Mouse (Mus musculus) embryonic facial prominence, embryonic 15.5 days (tissue): ENCODE data around the gene Tmem210. TPM values are rescaled to one million over a fixed set of nuclear protein-coding genes. Genes with fewer than 3 reads are reported as not detected.

Experiments
- ATAC-seq: fragments of 200-750 bp; cut with Nextera tagmentation; 2 replicates; pipeline ENCODE4 v1.8.0; 2017; ENCODE audit warnings: low read depth, moderate TSS enrichment; ENCODE audit not compliant: insufficient number of reproducible peaks, low FRiP score, low TSS enrichment
- H3K27ac ChIP-seq: fragments of 300-500 bp; sonication (generic); replicated peaks from 2 replicates; pipeline ENCODE4 v1.5.1; 2015; ENCODE audit warnings: mild to moderate bottlenecking, inconsistent platforms
- H3K27me3 ChIP-seq: fragments of 300-500 bp; sonication (generic); 2 replicates; pipeline ENCODE4 v1.6.1; 2015; ENCODE audit warnings: inconsistent platforms
- H3K36me3 ChIP-seq: fragments of 300-500 bp; sonication (generic); 2 replicates; pipeline ENCODE4 v1.6.1; 2015; ENCODE audit warnings: mild to moderate bottlenecking, inconsistent platforms
- H3K4me1 ChIP-seq: fragments of 300-500 bp; sonication (generic); 2 replicates; pipeline ENCODE4 v1.6.1; 2015; ENCODE audit warnings: inconsistent platforms
- H3K4me2 ChIP-seq: fragments of 300-500 bp; sonication (generic); replicated peaks from 2 replicates; pipeline ENCODE4 v1.6.1; 2015; ENCODE audit warnings: mild to moderate bottlenecking, inconsistent platforms
- H3K4me3 ChIP-seq: fragments of 300-500 bp; sonication (generic); replicated peaks from 2 replicates; pipeline ENCODE4 v1.5.1; 2015; ENCODE audit warnings: mild to moderate bottlenecking, inconsistent platforms
- H3K9ac ChIP-seq: fragments of 300-500 bp; sonication (generic); 2 replicates; pipeline ENCODE4 v1.6.1; 2015; ENCODE audit warnings: inconsistent platforms
- H3K9me3 ChIP-seq: fragments of 300-500 bp; sonication (generic); replicated peaks from 2 replicates; pipeline ENCODE4 v1.6.1; 2016; ENCODE audit warnings: inconsistent platforms
- WGBS: fragments of 180-500 bp; shearing (Covaris S2); methylation state at CpG from one replicate; pipeline ENCODE4 v1.1.7; 2015; 5-methylcytosine and 5-hydroxymethylcytosine counted together
- polyA plus RNA-seq: library from polyadenylated mRNA; unstranded; fragments of >200 nt; fragmentation: Nextera tagmentation; extraction: Ambion mirVana; gene quantifications from 2 replicates; pipeline ENCODE4 v1.2.1, GENCODE M21; 2015

Gene Tmem210
- polyA plus RNA-seq, 1 experiment from 2014 or later = not detected

DNA sequence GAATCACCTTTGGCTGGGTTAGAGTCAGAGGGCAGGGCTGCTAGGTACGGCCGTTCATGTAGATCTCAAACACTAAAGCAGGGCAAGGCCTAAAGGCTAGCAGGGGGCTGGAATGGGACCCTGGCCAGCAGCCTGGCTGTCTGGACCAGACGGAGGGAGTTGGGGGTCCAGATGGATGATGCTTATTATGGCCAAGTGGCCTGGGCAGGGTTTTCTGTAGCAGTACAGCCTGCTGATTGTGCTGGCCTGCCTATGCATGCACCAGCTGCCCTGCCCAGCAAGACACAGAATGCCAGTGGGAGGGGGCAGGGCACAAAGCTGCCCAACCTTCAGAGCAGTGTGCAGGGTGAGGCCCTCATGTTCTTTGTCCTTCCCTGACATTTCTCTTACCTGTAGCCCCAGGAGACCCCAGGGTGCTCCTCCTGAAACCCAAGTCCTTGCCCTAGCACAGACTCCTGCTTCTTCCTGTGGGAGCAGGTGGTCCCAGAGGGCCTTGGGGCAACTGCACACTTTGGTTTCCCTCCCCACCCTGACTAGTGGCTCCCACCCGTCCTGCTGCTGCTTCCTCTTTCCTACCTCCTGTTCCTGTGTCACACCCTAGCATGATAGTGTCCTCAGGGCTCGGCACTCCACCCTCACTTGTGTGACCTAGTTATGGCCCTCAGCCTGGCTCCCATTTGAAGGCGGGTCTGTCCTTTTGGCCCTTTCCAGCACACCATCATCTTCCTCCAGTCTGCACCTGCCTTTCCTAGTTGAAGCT, 21.9 kb upstream of the Tmem210 start:
- peaks cover 30% of the 10 kb centered on the region for H3K36me3 ChIP-seq
- H3K4me1 ChIP-seq = peaks cover 57% of the 10 kb centered on the region
- H3K27me3 ChIP-seq = peaks cover 17% of the 10 kb centered on the region
- peak overlapping the region; percentile 24; the same call in 1 of the 2 replicates for H3K4me2 ChIP-seq
- no peaks in the 10 kb centered on the region for H3K9me3 ChIP-seq
- ATAC-seq = no peak
- H3K27ac ChIP-seq = no peak overlapping the region
- H3K4me3 ChIP-seq = 0 out of 2 replicates have a peak overlapping the region, but pooled peaks have one; percentile 2
- H3K9ac ChIP-seq = no peak overlapping the region
- 67% methylated on average over 6 of the region's 6 CpGs for WGBS

DNA sequence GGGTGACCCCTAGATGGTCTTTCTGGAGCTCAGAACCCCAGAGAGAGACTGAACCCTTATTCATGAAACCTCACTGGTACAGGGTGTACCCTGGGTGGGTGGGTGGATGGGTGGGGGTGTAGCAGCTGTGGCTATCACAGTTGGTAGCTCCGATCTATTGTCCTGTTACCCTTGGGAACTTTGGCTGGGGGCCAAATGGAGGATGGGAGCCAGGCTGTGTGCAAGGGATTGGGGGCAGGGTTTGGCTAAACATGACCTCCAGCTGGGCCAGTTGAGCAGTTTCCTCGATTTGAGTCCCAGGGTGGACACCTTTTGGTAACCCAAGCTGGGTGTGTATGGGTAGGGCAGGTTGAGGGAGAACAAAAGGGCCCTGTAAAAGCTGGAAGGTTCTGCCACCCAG, 21.2 kb upstream of the Tmem210 start:
- no peaks in the 10 kb centered on the region for H3K9me3 ChIP-seq
- no peak overlapping the region for H3K9ac ChIP-seq
- ATAC-seq = no peak
- H3K4me2 ChIP-seq = no peak overlapping the region
- peaks cover 30% of the 10 kb centered on the region for H3K36me3 ChIP-seq
- peaks cover 17% of the 10 kb centered on the region for H3K27me3 ChIP-seq
- WGBS = 59% methylated on average over 2 of the region's 2 CpGs
- H3K27ac ChIP-seq = no peak overlapping the region
- no peak overlapping the region for H3K4me3 ChIP-seq
- H3K4me1 ChIP-seq = peaks cover 64% of the 10 kb centered on the region

DNA sequence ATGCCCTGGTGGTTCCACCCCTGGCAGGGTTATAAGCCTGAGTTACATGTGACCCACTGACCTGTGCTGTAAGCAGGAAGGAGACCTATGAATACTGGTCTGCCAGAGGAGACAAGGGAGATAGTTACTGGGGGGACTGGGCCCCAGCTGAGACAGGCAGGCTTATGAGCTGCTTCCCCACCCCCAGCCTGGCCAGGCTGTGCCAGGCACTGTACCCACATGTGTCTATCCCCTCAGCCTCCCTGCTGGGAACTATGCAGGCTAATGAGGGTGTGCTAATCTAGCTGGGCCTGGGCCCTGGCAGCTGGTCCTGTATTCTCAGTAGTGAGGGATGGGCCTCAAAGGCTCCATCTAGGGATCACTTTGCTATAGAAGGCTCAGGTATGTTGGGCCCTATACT, 20.7 kb upstream of the Tmem210 start:
- Histone ChIP-seq H3K4me1 (peaks cover 60% of the 10 kb centered on the region), H3K27me3 (peaks cover 17% of the 10 kb centered on the region), H3K4me3 (no peak overlapping the region), H3K4me2 (no peak overlapping the region), H3K27ac (no peak overlapping the region), H3K9me3 (no peaks in the 10 kb centered on the region), H3K36me3 (peaks cover 30% of the 10 kb centered on the region), H3K9ac (no peak overlapping the region)
- ATAC-seq = no peak

DNA sequence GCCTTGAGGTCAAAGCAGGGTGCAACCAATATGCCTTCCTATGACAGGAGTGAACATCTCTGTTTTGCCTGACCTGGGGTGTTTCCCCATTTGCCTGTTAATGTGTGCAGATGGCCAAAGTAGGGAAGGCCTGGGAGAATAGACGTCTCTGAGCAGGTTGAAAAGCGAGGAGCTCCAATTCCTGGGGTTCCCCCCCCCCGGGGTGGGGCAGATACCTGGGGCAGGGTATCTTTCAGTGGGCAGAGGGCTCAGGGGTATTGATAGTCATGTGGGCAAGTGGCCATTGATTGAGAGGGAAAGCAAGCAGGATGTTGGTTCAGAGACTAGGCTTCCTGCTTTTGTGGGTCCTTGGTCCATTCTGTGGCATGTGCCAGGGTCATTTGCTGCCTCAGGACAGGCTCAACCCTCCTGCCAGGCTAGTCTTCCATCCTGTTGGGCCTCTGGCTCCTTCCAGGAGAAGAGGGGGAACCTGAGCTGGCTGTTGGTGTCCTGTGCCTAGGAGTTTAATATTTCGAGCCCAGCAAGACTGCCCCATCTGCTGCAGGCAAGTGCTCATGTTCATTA, 20.1 kb upstream of the Tmem210 start:
- Histone ChIP-seq H3K9me3 (no peaks in the 10 kb centered on the region), H3K4me2 (no peak overlapping the region), H3K27me3 (peaks cover 17% of the 10 kb centered on the region), H3K4me3 (no peak overlapping the region), H3K4me1 (peaks cover 59% of the 10 kb centered on the region), H3K36me3 (peaks cover 30% of the 10 kb centered on the region), H3K27ac (no peak overlapping the region), H3K9ac (no peak overlapping the region)
- WGBS = 64% methylated on average over 4 of the region's 4 CpGs
- no peak for ATAC-seq

- Histone ChIP-seq H3K27ac (peak within 1 kb of the TSS; percentile 90), H3K9me3 (no peaks in the 10 kb centered on the region), H3K4me3 (peak within 1 kb of the TSS; percentile 87), H3K4me1 (peaks cover 38% of the 10 kb centered on the region), H3K36me3 (peaks cover 62% of the 10 kb centered on the region), H3K27me3 (no peaks in the 10 kb centered on the region), H3K9ac (peak within 1 kb of the TSS; percentile 97), H3K4me2 (peak within 1 kb of the TSS; percentile 96)
- peak; percentile 93 for ATAC-seq
- WGBS = under 1% methylated on average over 55 of the region's 55 CpGs
Observed at GRCm38 (mm10) chr2:25271827-25272511, 16.0 kb upstream of the Tmem210 start, which contains the start of the genes Ssna1 and Anapc2. Gene Ssna1 (minus strand): TSS chr2:25272438. Gene Anapc2 (plus strand): TSS chr2:25272478.

- peaks cover 67% of the 10 kb centered on the region for H3K36me3 ChIP-seq
- peak overlapping the region; percentile 97 for H3K9ac ChIP-seq
- peak overlapping the region; percentile 81 for H3K27ac ChIP-seq
- H3K27me3 ChIP-seq = no peaks in the 10 kb centered on the region
- peak overlapping the region; percentile 96 for H3K4me2 ChIP-seq
- peak overlapping the region; percentile 87 for H3K4me3 ChIP-seq
- 1% methylated on average over 29 of the region's 29 CpGs for WGBS
- H3K4me1 ChIP-seq = peaks cover 33% of the 10 kb centered on the region
- no peaks in the 10 kb centered on the region for H3K9me3 ChIP-seq
- ATAC-seq = peak; percentile 55
Observed at GRCm38 (mm10) chr2:25272515-25272914, 15.4 kb upstream of the Tmem210 start.

- H3K4me1 ChIP-seq = peaks cover 33% of the 10 kb centered on the region
- H3K4me3 ChIP-seq = peak overlapping the region; percentile 87
- 36% methylated on average over 16 of the region's 16 CpGs for WGBS
- no peaks in the 10 kb centered on the region for H3K27me3 ChIP-seq
- H3K36me3 ChIP-seq = peaks cover 71% of the 10 kb centered on the region
- no peak for ATAC-seq
- H3K4me2 ChIP-seq = peak overlapping the region; percentile 96
- H3K9me3 ChIP-seq = no peaks in the 10 kb centered on the region
- peak overlapping the region; percentile 97 for H3K9ac ChIP-seq
- H3K27ac ChIP-seq = peak overlapping the region; percentile 81
Observed at GRCm38 (mm10) chr2:25273010-25273409, 14.9 kb upstream of the Tmem210 start.

GRCm38 (mm10) chr2:25278928-25279882, 8.7 kb upstream of the Tmem210 start:
- H3K4me3 ChIP-seq = no peak overlapping the region
- 65% methylated on average over 13 of the region's 13 CpGs for WGBS
- no peaks in the 10 kb centered on the region for H3K9me3 ChIP-seq
- peaks cover 95% of the 10 kb centered on the region for H3K36me3 ChIP-seq
- H3K4me1 ChIP-seq = peaks cover 1% of the 10 kb centered on the region
- ATAC-seq = no peak
- H3K4me2 ChIP-seq = no peak overlapping the region
- H3K9ac ChIP-seq = no peak overlapping the region
- no peaks in the 10 kb centered on the region for H3K27me3 ChIP-seq
- H3K27ac ChIP-seq = no peak overlapping the region

DNA sequence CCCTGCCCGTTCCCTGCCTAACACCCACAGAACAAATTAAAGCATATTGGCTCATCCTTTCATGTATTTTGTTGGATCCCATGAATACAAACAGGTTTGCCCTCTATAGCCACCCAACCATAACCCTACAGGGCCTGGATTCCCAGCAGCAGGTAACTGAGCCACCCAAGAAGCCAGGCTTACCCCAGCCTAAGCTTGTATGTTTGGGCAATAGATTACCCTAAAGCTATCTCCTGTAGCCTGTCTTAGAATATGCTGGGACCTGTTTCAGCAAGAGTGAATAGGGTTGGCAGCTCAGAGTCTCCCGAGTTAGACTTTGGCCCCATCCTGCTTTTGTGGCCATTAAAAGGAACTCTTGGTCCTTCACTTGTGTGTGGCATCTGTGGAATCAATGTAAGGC, 2.4 kb upstream of the Tmem210 start:
- H3K4me1 ChIP-seq = peaks cover 40% of the 10 kb centered on the region
- peaks cover 48% of the 10 kb centered on the region for H3K36me3 ChIP-seq
- H3K9ac ChIP-seq = no peak overlapping the region
- H3K27me3 ChIP-seq = peaks cover 32% of the 10 kb centered on the region
- H3K4me3 ChIP-seq = no peak overlapping the region
- peak overlapping the region; percentile 82 for H3K27ac ChIP-seq
- H3K9me3 ChIP-seq = no peaks in the 10 kb centered on the region
- 79% methylated on average over 2 of the region's 2 CpGs for WGBS
- ATAC-seq = no peak
- H3K4me2 ChIP-seq = no peak overlapping the region

DNA sequence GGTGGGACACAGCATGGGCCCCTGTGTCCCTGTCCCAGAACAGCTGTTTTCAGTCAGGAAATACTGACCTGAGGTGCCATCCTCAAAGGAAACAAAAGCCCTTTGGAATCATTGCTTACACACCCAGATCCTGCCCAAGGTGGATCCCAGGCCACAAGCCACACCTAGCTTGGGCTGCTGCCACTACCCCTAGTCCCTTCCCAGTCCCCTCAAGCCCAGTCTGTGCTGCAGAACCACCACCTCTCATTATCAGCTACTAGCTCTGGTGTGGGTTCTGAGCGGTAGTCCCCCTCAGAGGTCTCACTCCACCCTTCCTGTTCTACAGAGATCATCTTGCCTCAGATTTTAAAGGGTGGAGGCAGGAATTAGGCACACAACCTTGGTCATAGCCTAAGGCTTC, 1.6 kb upstream of the Tmem210 start:
- Histone ChIP-seq H3K36me3 (peaks cover 41% of the 10 kb centered on the region), H3K4me2 (peak overlapping the region; percentile 2; the same call in 1 of the 2 replicates), H3K27ac (peak overlapping the region; percentile 82)

More for the DNA sequence above, 1.6 kb upstream of the Tmem210 start:
- 48% methylated on average over 1 of the region's 1 CpGs for WGBS
- no peak overlapping the region for H3K9ac ChIP-seq
- no peak for ATAC-seq
- H3K9me3 ChIP-seq = no peaks in the 10 kb centered on the region
- peaks cover 40% of the 10 kb centered on the region for H3K27me3 ChIP-seq
- no peak overlapping the region for H3K4me3 ChIP-seq
- H3K4me1 ChIP-seq = peaks cover 47% of the 10 kb centered on the region
